Mouse (Mus musculus) erythroblast, embryonic 14.5 days (primary cell): ENCODE data around the gene Rims3.

Experiments used
- GATA1 ChIP-seq: IDR thresholded peaks from 2 replicates; pipeline ENCODE4 v1.6.1; 2012; ENCODE audit warnings: low read length, inconsistent platforms, mixed read lengths
- TAL1 ChIP-seq: IDR thresholded peaks from 3 replicates; pipeline ENCODE4 v1.6.1; 2012; ENCODE audit warnings: low read length, inconsistent platforms, mixed read lengths

DNA sequence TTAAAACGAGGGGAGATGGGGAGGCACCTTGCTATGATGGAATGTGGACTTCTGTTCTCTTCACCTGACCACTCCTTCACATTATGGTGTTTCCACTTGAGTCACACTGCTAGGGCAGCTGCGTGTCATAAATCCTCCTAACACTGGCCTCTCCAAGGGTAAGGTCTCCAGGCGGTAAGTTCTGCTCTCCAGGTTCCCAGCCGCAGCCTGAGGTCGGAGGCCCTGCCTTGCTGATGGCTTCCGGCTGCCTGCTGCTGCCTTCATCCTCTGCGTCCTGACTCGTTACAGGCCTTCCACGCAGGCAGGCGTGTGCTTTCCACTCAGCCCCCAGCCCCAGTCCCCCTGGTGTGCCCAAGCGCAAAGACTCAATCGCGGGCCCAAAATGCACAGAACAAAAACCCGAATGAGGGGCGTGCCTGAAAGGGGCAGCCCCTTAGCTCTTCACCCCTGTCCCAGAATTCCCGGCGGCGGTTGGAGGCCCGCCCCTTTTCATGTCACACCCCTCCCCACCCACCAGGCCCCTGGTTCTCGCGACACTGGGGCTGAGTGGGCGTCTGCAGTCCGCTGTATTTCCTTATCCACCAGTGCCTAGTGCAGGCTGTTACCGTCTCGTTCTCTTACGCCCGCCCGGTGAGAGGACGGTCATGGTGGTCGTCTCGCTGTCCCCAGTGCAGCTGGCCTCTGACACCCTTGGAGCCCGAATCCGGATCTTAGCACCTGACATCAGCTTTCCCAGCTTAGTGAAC, 70.1 kb downstream of the Rims3 start, which contains the start of gene Exo5:
- TF ChIP-seq GATA1: no peak
- no peak for TF ChIP-seq TAL1
